Mouse (Mus musculus) left cerebral cortex, adult 18-20 months (tissue): ENCODE results near the gene Gm6217. TPM values are rescaled to one million over a fixed set of nuclear protein-coding genes. Genes with fewer than 3 reads are reported as not detected.
"Not testable (repeated sequence)": the region's sequence is repeated elsewhere in the genome, so short reads cannot be mapped to it uniquely, and the experiment has no call there.

Source experiments
- DNase-seq, 2 experiments: peaks; one replicate each; pipeline ENCODE4 v3.0.0; 2021 to 2022; ENCODE audit warnings: low spot score in 2 of 2, mixed read lengths in 1 of 2
- long read RNA-seq, 2 experiments: library from polyadenylated mRNA; stranded (forward); transcript quantifications; one replicate each; pipeline ENCODE4 v2.0.0; 2021
- total RNA-seq, 2 experiments: library from RNA; stranded (reverse); gene quantifications; 2 replicates each; pipeline ENCODE4 v1.2.3; 2021

The Gm6217 gene
- total RNA-seq, result not detected
- long read RNA-seq, experiment 1, result 0 reads
- long read RNA-seq, experiment 2, result 0 reads

- DNase-seq, result not testable (repeated sequence)
Measured at GRCm38 (mm10) chr1:82931326-82931725, at the start of gene Gm6217. Gene Gm6217, minus strand, starts transcription at chr1:82931399.

GRCm38 (mm10) chr1:82977840-82978239, 46.6 kb upstream of the Gm6217 start:
- no peak for DNase-seq

GRCm38 (mm10) chr1:82975750-82976149, 44.6 kb upstream of the Gm6217 start:
- no peak for DNase-seq

- no peak for DNase-seq
Measured at GRCm38 (mm10) chr1:82974342-82974741, 43.1 kb upstream of the Gm6217 start.

- no peak for DNase-seq
Measured at GRCm38 (mm10) chr1:82973901-82974300, 42.7 kb upstream of the Gm6217 start.

- DNase-seq, result no peak
Measured at GRCm38 (mm10) chr1:82973244-82973643, 42.0 kb upstream of the Gm6217 start.

- DNase-seq, result no peak
Measured at GRCm38 (mm10) chr1:82972046-82972445, 40.8 kb upstream of the Gm6217 start.

GRCm38 (mm10) chr1:82966413-82966812, 35.2 kb upstream of the Gm6217 start:
- no peak for DNase-seq

- DNase-seq, result no peak
Measured at GRCm38 (mm10) chr1:82959870-82960385, 28.7 kb upstream of the Gm6217 start, which contains the start of gene Gm47955. Gene Gm47955, plus strand, starts transcription at chr1:82960286.

GRCm38 (mm10) chr1:82955913-82956312, 24.7 kb upstream of the Gm6217 start, which contains the start of gene Gm7544:
Gene Gm7544, minus strand, starts transcription at chr1:82956013.
- DNase-seq, result not testable (repeated sequence)

GRCm38 (mm10) chr1:82948601-82949000, 17.4 kb upstream of the Gm6217 start:
- DNase-seq, result no peak

GRCm38 (mm10) chr1:82946029-82946428, 14.8 kb upstream of the Gm6217 start:
- DNase-seq, result not testable (repeated sequence)

- not testable (repeated sequence) for DNase-seq
Measured at GRCm38 (mm10) chr1:82943295-82943694, 12.1 kb upstream of the Gm6217 start, which contains the start of gene A030003K21Rik. Gene A030003K21Rik, minus strand, starts transcription at chr1:82943388.

GRCm38 (mm10) chr1:82942505-82942904, 11.3 kb upstream of the Gm6217 start:
- not testable (repeated sequence) for DNase-seq

GRCm38 (mm10) chr1:82938666-82939065, 7.5 kb upstream of the Gm6217 start:
- DNase-seq, result no peak

- not testable (repeated sequence) for DNase-seq
Measured at GRCm38 (mm10) chr1:82930558-82930957, 641 bp downstream of the Gm6217 start.

- DNase-seq, result no peak
Measured at GRCm38 (mm10) chr1:82924650-82925049, 6.5 kb downstream of the Gm6217 start, which contains the start of gene A030014E15Rik. Gene A030014E15Rik, plus strand, starts transcription at chr1:82924917.

- not testable (repeated sequence) for DNase-seq
Measured at GRCm38 (mm10) chr1:82913434-82913833, 17.8 kb downstream of the Gm6217 start.

GRCm38 (mm10) chr1:82913025-82913424, 18.2 kb downstream of the Gm6217 start, which contains the start of gene A030005L19Rik:
Gene A030005L19Rik, plus strand, starts transcription at chr1:82913325.
- DNase-seq, result no peak

- DNase-seq, result no peak
Measured at GRCm38 (mm10) chr1:82905886-82906285, 25.3 kb downstream of the Gm6217 start.

- no peak for DNase-seq
Measured at GRCm38 (mm10) chr1:82901201-82901600, 30.0 kb downstream of the Gm6217 start.

- no peak for DNase-seq
Measured at GRCm38 (mm10) chr1:82900567-82900966, 30.6 kb downstream of the Gm6217 start.

- DNase-seq, result no peak
Measured at GRCm38 (mm10) chr1:82893269-82893668, 37.9 kb downstream of the Gm6217 start.
